Mouse (Mus musculus) C2C12 (cell line): Measurements from ENCODE around the gene Nedd9.

Experiments
- CTCF ChIP-seq: IDR thresholded peaks from one replicate; pipeline ENCODE4 v1.5.1; 2011; ENCODE audit not compliant: control insufficient read depth, insufficient read depth, insufficient read length
- MAX ChIP-seq: IDR thresholded peaks from one replicate; pipeline ENCODE4 v1.6.1; 2011; ENCODE audit warnings: mild to moderate bottlenecking, control low read depth
- USF1 ChIP-seq: IDR thresholded peaks from one replicate; pipeline ENCODE4 v1.6.1; 2011; ENCODE audit warnings: low read depth, mild to moderate bottlenecking, control low read depth, moderate library complexity

DNA sequence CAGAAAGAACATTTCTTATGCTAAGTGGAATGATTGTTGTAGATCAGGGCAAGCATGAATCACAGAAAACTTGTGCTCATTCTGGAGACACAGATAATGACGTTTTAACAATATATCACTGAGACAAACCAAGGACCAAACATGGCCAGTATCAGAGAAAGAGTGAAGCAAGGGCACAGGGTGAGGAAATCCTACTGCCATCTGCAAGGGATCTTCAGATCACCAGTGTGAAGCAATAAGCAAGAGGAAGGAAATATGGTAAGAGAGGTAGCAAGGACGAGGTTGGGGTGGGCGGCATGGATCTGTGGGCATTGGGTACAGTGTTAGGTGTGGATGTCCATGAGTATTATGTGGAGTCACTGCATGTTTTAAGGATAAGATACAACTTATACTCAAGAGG is 13.6 kb upstream of the Nedd9 start:
- TF ChIP-seq CTCF, result no peak
- no peak for TF ChIP-seq MAX
- TF ChIP-seq USF1, result no peak
